Mouse (Mus musculus): Measurements from ENCODE around the gene Peg12. TPM values are rescaled to one million over a fixed set of nuclear protein-coding genes. Genes with fewer than 3 reads are reported as not detected.

Peg12 gene
- total RNA-seq, 2 experiments from 2014 or later = 0.27 to 0.67 TPM

DNA sequence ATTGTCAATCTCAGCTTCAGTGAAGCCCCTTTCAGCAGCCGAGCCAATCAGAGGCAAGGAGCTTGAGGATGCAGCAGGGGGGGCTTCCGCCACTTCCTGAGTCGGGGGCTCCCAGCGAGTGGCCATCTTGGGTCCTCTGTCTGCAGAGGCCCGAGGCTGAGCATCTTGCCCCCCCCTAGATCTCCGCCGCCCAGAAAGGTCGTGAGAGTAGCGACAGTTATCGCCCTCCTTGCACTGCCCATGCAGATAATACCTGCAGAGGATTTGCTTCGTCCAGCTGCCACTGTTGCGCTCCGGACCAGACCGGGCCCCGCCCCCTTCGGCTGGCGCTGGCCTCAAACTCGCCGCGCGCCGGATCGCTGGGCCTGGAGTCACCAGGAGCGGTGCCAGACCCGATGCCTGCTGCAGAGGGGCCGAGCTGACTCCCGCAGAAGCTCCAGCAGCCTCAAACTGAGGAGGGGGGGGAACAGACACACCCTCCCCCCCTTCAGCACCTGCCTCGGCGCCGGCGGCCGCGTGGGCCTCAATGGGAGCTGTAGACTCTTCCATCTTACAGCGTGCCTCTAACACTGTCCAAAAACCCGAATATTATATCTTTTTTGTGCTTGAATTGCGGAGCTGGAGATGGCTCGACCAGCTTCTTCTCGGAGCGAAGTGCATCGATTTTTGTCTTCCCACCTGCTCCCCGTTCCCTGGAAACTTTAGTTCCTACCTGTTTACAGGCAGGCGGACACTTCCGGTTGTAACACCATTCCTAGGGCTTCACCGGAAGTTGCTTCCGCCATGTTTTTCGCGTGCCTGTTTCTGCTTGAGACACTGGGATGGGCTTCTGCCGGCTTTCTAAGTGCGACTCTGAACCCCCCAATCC lies 44.6 kb downstream of the Peg12 start, which contains the start of gene Mkrn3:
Gene Mkrn3, minus strand, starts transcription at position 647 of the 868 bp plus-strand sequence.
- no peak for TF ChIP-seq CTCF (conservative IDR thresholded peaks at IDR 0.05)
- Histone ChIP-seq H3K27ac (peak within 1 kb of the TSS; percentile 46; the same call in 1 of the 2 replicates), H3K4me3 (peak within 1 kb of the TSS; percentile 52)
- peak; percentile 1 to 18 for DNase-seq (ENCODE audit: low spot score in 2 of 2)

DNA sequence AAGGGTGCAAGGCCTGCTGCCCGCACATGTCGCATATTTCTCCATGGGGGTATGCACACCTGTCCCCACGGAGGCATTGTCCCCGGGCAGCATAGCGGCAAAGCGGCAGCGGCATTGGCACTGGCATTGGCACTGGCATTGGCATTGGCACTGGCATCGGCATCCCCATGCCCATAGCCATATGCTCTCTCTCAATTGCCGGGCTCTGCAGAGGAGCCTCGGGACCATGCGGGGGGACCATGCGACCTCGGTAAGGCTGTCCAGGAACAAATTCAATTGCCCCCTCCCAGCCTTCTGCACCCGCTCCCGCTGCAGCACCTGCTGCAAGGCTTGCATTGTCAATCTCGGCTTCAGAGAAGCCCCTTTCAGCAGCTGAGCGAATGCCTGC lies 45.2 kb downstream of the Peg12 start:
- no peak for DNase-seq (ENCODE audit: low spot score in 2 of 2)
- Histone ChIP-seq H3K27ac (no peak overlapping the region), H3K4me3 (peak overlapping the region; percentile 52)
- no peak for TF ChIP-seq CTCF (conservative IDR thresholded peaks at IDR 0.05)

DNA sequence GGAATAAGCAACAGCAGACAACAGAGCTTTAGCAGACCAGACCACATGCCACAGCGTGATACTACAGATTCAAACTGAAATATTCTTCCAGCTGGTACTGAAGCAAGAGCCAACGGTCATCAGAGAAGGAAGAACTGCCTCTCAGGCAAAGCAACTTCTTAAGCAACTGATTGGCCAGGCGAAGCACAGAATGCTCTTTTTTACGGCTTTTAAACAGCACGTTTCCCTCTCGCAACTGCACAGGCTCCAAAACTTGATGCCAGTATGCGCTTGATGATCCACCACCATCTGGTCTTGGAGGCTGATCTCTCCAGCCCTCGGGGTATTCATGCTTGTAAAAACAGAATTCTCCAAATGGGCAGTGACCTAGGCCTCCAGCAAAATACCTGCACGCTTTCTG lies 46.0 kb downstream of the Peg12 start:
- Histone ChIP-seq H3K4me3 (no peak overlapping the region), H3K27ac (no peak overlapping the region)
- no peak for TF ChIP-seq CTCF (conservative IDR thresholded peaks at IDR 0.05)
- DNase-seq (ENCODE audit: low spot score in 2 of 2) = no peak

GRCm38 (mm10) chr7:62416173-62416572 lies 48.1 kb downstream of the Peg12 start:
- no peak overlapping the region for H3K27ac ChIP-seq
- no peak overlapping the region for H3K4me3 ChIP-seq
- no peak for DNase-seq (ENCODE audit: low spot score in 2 of 2)
- TF ChIP-seq CTCF (conservative IDR thresholded peaks at IDR 0.05) = no peak

GRCm38 (mm10) chr7:62415222-62415621 lies 49.1 kb downstream of the Peg12 start:
- no peak overlapping the region for H3K27ac ChIP-seq
- H3K4me3 ChIP-seq = no peak overlapping the region
- no peak for TF ChIP-seq CTCF (conservative IDR thresholded peaks at IDR 0.05)
- no peak for DNase-seq (ENCODE audit: low spot score in 2 of 2)

Other genes starting within 250 kb of the Peg12 start
- 100 to 1,000 TPM; 121 to 134 TPM for gene Ndn, start 117.9 kb downstream of the Peg12 start, total RNA-seq (2021)
- 1 to 10 TPM; 1.2 to 1.3 TPM for gene Magel2, start 87.5 kb downstream of the Peg12 start, total RNA-seq (2021)
- gene Mkrn3, start 44.4 kb downstream of the Peg12 start, total RNA-seq (2021) = under 1 TPM; 0.76 to 0.84 TPM